Mouse (Mus musculus) ES-Bruce4 (cell line): ENCODE measurements around the gene Ccdc163.

Experiments
- CTCF ChIP-seq: IDR thresholded peaks from one replicate; pipeline ENCODE4 v1.8.1; 2011; ENCODE audit warnings: low read depth, low read length
- POLR2A ChIP-seq: IDR thresholded peaks from one replicate; pipeline ENCODE4 v1.8.1; 2011; ENCODE audit warnings: low read length; ENCODE audit not compliant: insufficient read depth

- TF ChIP-seq POLR2A (no peak), CTCF (no peak)
Measured at GRCm38 (mm10) chr4:116683957-116684356, 24.4 kb upstream of the Ccdc163 start.
